Mouse (Mus musculus): ENCODE measurements around the gene Enpep.

- TF ChIP-seq POLR2A (IDR thresholded peaks at IDR 0.05; ENCODE audit: insufficient read length, low read depth) (no peak), USF1 (IDR thresholded peaks at IDR 0.05; ENCODE audit: low read depth) (no peak), REST (IDR thresholded peaks at IDR 0.05; ENCODE audit: insufficient read depth, insufficient read length) (no peak)
Measured at GRCm38 (mm10) chr3:129328056-129328455, 4.5 kb downstream of the Enpep start.

Data from myocyte (in vitro differentiated cells).